Mouse (Mus musculus): Measurements from ENCODE around the gene Pde4b.

The Pde4b gene

GRCm38 (mm10) chr4:102297558-102297957 is 210.2 kb downstream of the Pde4b start:
- no peak for DNase-seq

- no peak for DNase-seq
Observed at GRCm38 (mm10) chr4:102302568-102302967, 215.2 kb downstream of the Pde4b start.

GRCm38 (mm10) chr4:102307661-102308297 is 220.4 kb downstream of the Pde4b start:
- DNase-seq: no peak

GRCm38 (mm10) chr4:102310630-102311029 is 223.3 kb downstream of the Pde4b start:
- no peak for DNase-seq

GRCm38 (mm10) chr4:102316011-102316410 is 228.7 kb downstream of the Pde4b start:
- no peak for DNase-seq

GRCm38 (mm10) chr4:102316699-102317285 is 229.4 kb downstream of the Pde4b start:
- DNase-seq: no peak

GRCm38 (mm10) chr4:102318596-102318995 is 231.3 kb downstream of the Pde4b start:
- DNase-seq: no peak

- no peak for DNase-seq
Observed at GRCm38 (mm10) chr4:102321340-102321739, 234.0 kb downstream of the Pde4b start.

GRCm38 (mm10) chr4:102332386-102332785 is 245.0 kb downstream of the Pde4b start:
- DNase-seq: no peak

- DNase-seq: no peak
Observed at GRCm38 (mm10) chr4:102332885-102333284, 245.5 kb downstream of the Pde4b start.

- no peak for DNase-seq
Observed at GRCm38 (mm10) chr4:102346911-102347492, 259.7 kb downstream of the Pde4b start.

- no peak for DNase-seq
Observed at GRCm38 (mm10) chr4:102351476-102352475, 264.4 kb downstream of the Pde4b start.

GRCm38 (mm10) chr4:102353641-102354403 is 266.5 kb downstream of the Pde4b start:
- no peak for DNase-seq

GRCm38 (mm10) chr4:102368105-102368735 is 280.9 kb downstream of the Pde4b start:
- no peak for DNase-seq

GRCm38 (mm10) chr4:102374614-102375013 is 287.3 kb downstream of the Pde4b start:
- no peak for DNase-seq

GRCm38 (mm10) chr4:102382763-102383505 is 295.6 kb downstream of the Pde4b start:
- DNase-seq: no peak

- DNase-seq: no peak
Observed at GRCm38 (mm10) chr4:102393605-102394004, 306.3 kb downstream of the Pde4b start.

GRCm38 (mm10) chr4:102397334-102397733 is 310.0 kb downstream of the Pde4b start:
- DNase-seq: no peak

- no peak for DNase-seq
Observed at GRCm38 (mm10) chr4:102398512-102398911, 311.2 kb downstream of the Pde4b start.

- no peak for DNase-seq
Observed at GRCm38 (mm10) chr4:102406848-102407247, 319.5 kb downstream of the Pde4b start.

GRCm38 (mm10) chr4:102408132-102408531 is 320.8 kb downstream of the Pde4b start:
- DNase-seq: no peak

Data from thymus, adult 18-20 months (tissue).